Mouse (Mus musculus): Measurements from ENCODE around the gene Amn1. TPM values are rescaled to one million over a fixed set of nuclear protein-coding genes. Genes with fewer than 3 reads are reported as not detected.
"Not testable (repeated sequence)": the region's sequence is repeated elsewhere in the genome, so short reads cannot be mapped to it uniquely, and the experiment has no call there.

Amn1 gene
- total and polyA plus RNA-seq, 2 experiments from 2014 or later: 50.3 to 88.2 TPM

GRCm38 (mm10) chr6:149184007-149184406 is 4.5 kb downstream of the Amn1 start:
- Histone ChIP-seq H3K9ac (replicated peaks; ENCODE audit: low read length, poor library complexity, severe bottlenecking) (no peak overlapping the region), H3K27me3 (ENCODE audit: insufficient read depth, low read length) (no peaks in the 10 kb centered on the region), H3K4me3 (ENCODE audit: low read depth, low read length) (no peak overlapping the region), H3K4me1 (ENCODE audit: insufficient read depth, low read length) (peaks cover 7% of the 10 kb centered on the region; the same call in 1 of the 2 replicates), H3K36me3 (ENCODE audit: insufficient read depth, low read length) (peaks cover 18% of the 10 kb centered on the region), H3K4me2 (ENCODE audit: low read depth, low read length, poor library complexity, severe bottlenecking) (no peak overlapping the region), H3K27ac (ENCODE audit: low read depth, low read length) (no peak overlapping the region), H3K9me3 (ENCODE audit: low read length) (no peaks in the 10 kb centered on the region)
- 96% methylated on average over 1 of the region's 1 CpGs for WGBS
- no peak for ATAC-seq (ENCODE audit: low FRiP score)
- no peak for DNase-seq (ENCODE audit: low spot score)
- no peak for TF ChIP-seq CTCF (IDR thresholded peaks at IDR 0.05)

GRCm38 (mm10) chr6:149179064-149179463 is 9.4 kb downstream of the Amn1 start:
- ATAC-seq (ENCODE audit: low FRiP score): no peak
- TF ChIP-seq CTCF (IDR thresholded peaks at IDR 0.05): no peak

GRCm38 (mm10) chr6:149174932-149175570 is 13.5 kb downstream of the Amn1 start:
- Histone ChIP-seq H3K27me3 (ENCODE audit: insufficient read depth, low read length) (no peaks in the 10 kb centered on the region), H3K4me2 (ENCODE audit: low read depth, low read length, poor library complexity, severe bottlenecking) (no peak overlapping the region), H3K9ac (replicated peaks; ENCODE audit: low read length, poor library complexity, severe bottlenecking) (no peak overlapping the region), H3K4me1 (ENCODE audit: insufficient read depth, low read length) (no peaks in the 10 kb centered on the region), H3K27ac (ENCODE audit: low read depth, low read length) (no peak overlapping the region), H3K9me3 (ENCODE audit: low read length) (0 out of 2 replicates have a peak, but pooled peaks cover 3% of the 10 kb centered on the region), H3K4me3 (ENCODE audit: low read depth, low read length) (no peak overlapping the region), H3K36me3 (ENCODE audit: insufficient read depth, low read length) (peaks cover 20% of the 10 kb centered on the region)
- TF ChIP-seq CTCF (IDR thresholded peaks at IDR 0.05): no peak
- no peak for ATAC-seq (ENCODE audit: low FRiP score)
- peak; percentile 19 for DNase-seq (ENCODE audit: low spot score)
- 88% methylated on average over 3 of the region's 3 CpGs for WGBS

More at GRCm38 (mm10) chr6:149179064-149179463, 9.4 kb downstream of the Amn1 start:
- Histone ChIP-seq H3K4me3 (ENCODE audit: low read depth, low read length) (no peak overlapping the region), H3K9me3 (ENCODE audit: low read length) (0 out of 2 replicates have a peak, but pooled peaks cover 3% of the 10 kb centered on the region), H3K27me3 (ENCODE audit: insufficient read depth, low read length) (no peaks in the 10 kb centered on the region), H3K4me1 (ENCODE audit: insufficient read depth, low read length) (no peaks in the 10 kb centered on the region), H3K27ac (ENCODE audit: low read depth, low read length) (no peak overlapping the region), H3K4me2 (ENCODE audit: low read depth, low read length, poor library complexity, severe bottlenecking) (no peak overlapping the region), H3K36me3 (ENCODE audit: insufficient read depth, low read length) (peaks cover 31% of the 10 kb centered on the region), H3K9ac (replicated peaks; ENCODE audit: low read length, poor library complexity, severe bottlenecking) (no peak overlapping the region)
- DNase-seq (ENCODE audit: low spot score): no peak

- no peak for ATAC-seq (ENCODE audit: low FRiP score)
- TF ChIP-seq CTCF (IDR thresholded peaks at IDR 0.05): no peak
Measured at GRCm38 (mm10) chr6:149173831-149174625, 14.5 kb downstream of the Amn1 start.

GRCm38 (mm10) chr6:149169965-149170364 is 18.5 kb downstream of the Amn1 start:
- H3K9ac ChIP-seq (replicated peaks; ENCODE audit: low read length, poor library complexity, severe bottlenecking); DNase-seq (ENCODE audit: low spot score); H3K4me2 ChIP-seq (ENCODE audit: low read depth, low read length, poor library complexity, severe bottlenecking); H3K4me1 ChIP-seq (ENCODE audit: insufficient read depth, low read length); H3K27me3 ChIP-seq (ENCODE audit: insufficient read depth, low read length); H3K4me3 ChIP-seq (ENCODE audit: low read depth, low read length); H3K9me3 ChIP-seq (ENCODE audit: low read length); H3K27ac ChIP-seq (ENCODE audit: low read depth, low read length); ATAC-seq (ENCODE audit: low FRiP score): not testable (repeated sequence)
- peaks cover 21% of the 10 kb centered on the region for H3K36me3 ChIP-seq (ENCODE audit: insufficient read depth, low read length)
- WGBS: 91% methylated on average over 4 of the region's 4 CpGs

More at GRCm38 (mm10) chr6:149173831-149174625, 14.5 kb downstream of the Amn1 start:
- no peaks in the 10 kb centered on the region for H3K4me1 ChIP-seq (ENCODE audit: insufficient read depth, low read length)
- no peak overlapping the region for H3K9ac ChIP-seq (replicated peaks; ENCODE audit: low read length, poor library complexity, severe bottlenecking)
- no peak overlapping the region for H3K4me2 ChIP-seq (ENCODE audit: low read depth, low read length, poor library complexity, severe bottlenecking)
- H3K36me3 ChIP-seq (ENCODE audit: insufficient read depth, low read length): peaks cover 16% of the 10 kb centered on the region
- H3K9me3 ChIP-seq (ENCODE audit: low read length): 0 out of 2 replicates have a peak, but pooled peaks cover 3% of the 10 kb centered on the region
- H3K27me3 ChIP-seq (ENCODE audit: insufficient read depth, low read length): no peaks in the 10 kb centered on the region
- 86% methylated on average over 4 of the region's 4 CpGs for WGBS
- H3K4me3 ChIP-seq (ENCODE audit: low read depth, low read length): no peak overlapping the region
- DNase-seq (ENCODE audit: low spot score): peak; percentile 11
- H3K27ac ChIP-seq (ENCODE audit: low read depth, low read length): no peak overlapping the region

- no peak for ATAC-seq (ENCODE audit: low FRiP score)
- Histone ChIP-seq H3K27ac (ENCODE audit: low read depth, low read length) (no peak overlapping the region), H3K4me2 (ENCODE audit: low read depth, low read length, poor library complexity, severe bottlenecking) (no peak overlapping the region), H3K4me3 (ENCODE audit: low read depth, low read length) (no peak overlapping the region), H3K36me3 (ENCODE audit: insufficient read depth, low read length) (peaks cover 18% of the 10 kb centered on the region), H3K9me3 (ENCODE audit: low read length) (no peaks in the 10 kb centered on the region), H3K27me3 (ENCODE audit: insufficient read depth, low read length) (no peaks in the 10 kb centered on the region), H3K4me1 (ENCODE audit: insufficient read depth, low read length) (no peaks in the 10 kb centered on the region), H3K9ac (replicated peaks; ENCODE audit: low read length, poor library complexity, severe bottlenecking) (no peak overlapping the region)
- no peak for TF ChIP-seq CTCF (IDR thresholded peaks at IDR 0.05)
- 93% methylated on average over 2 of the region's 2 CpGs for WGBS
- no peak for DNase-seq (ENCODE audit: low spot score)
Measured at GRCm38 (mm10) chr6:149168436-149168835, 20.1 kb downstream of the Amn1 start.

Measured in midbrain, postnatal 0 days (tissue).